ENCODE assay signal across 27 mouse cellular contexts in genomic region chr15:75117481-75117880, GRCm38 (mm10). TPM values are rescaled to one million over a fixed set of nuclear protein-coding genes. Genes with fewer than 3 reads are reported as not detected.
A peak's percentile ranks its signal among the peaks of the same experiment; 100 is the strongest.
DNase-seq lines count a peak whose midpoint lies in the region; ATAC-seq and TF ChIP-seq lines count a peak whose summit lies in the region.
"Not testable (repeated sequence)": the region's sequence is repeated elsewhere in the genome, so short reads cannot be mapped to it uniquely, and the experiment has no call there.
"Had no signal": no experiment of that assay in that cellular context is flagged by ENCODE, and none has a peak within 500 bp of the region (broad histone marks: within the 10 kb centered on the region; RNA-seq: fewer than 3 reads in every experiment).

No protein-coding gene starts in this region.

- peaks cover 25% of the 10 kb centered on the region; the same call in 1 of the 2 replicates for H3K4me1 ChIP-seq in spleen, adult 2 months (ENCODE audit: control insufficient read depth, insufficient read depth, insufficient read length)

- TF ChIP-seq CTCF in spleen, adult 2 months (IDR thresholded peaks at IDR 0.05; ENCODE audit: extremely low read depth, insufficient read depth, insufficient read length, insufficient replicate concordance) = not testable (repeated sequence)

- H3K27ac ChIP-seq in spleen, adult 2 months (ENCODE audit: insufficient read depth, low read length) = peak overlapping the region; percentile 87

- WGBS in spleen, adult 2 months = 65% methylated on average over 5 of the region's 5 CpGs

- peak; percentile 38 for ATAC-seq in megakaryocyte, adult 5-6 weeks (ENCODE audit: poor library complexity, severe bottlenecking)

- DNase-seq in 416B (ENCODE audit: low read depth) = peak; percentile 70
- peak; percentile 67 for DNase-seq in CD4-positive, CD25-positive, alpha-beta regulatory T cell, adult 2 months (ENCODE audit: low read depth, low spot score)
- peak; percentile 63 for DNase-seq in T-cell, adult 2 months (ENCODE audit: low spot score)
- DNase-seq in brain, adult 2 months (ENCODE audit: low read depth, low spot score) = peak; percentile 10
- DNase-seq in induced T-regulatory cell, adult 2 months (ENCODE audit: low read depth) = peak; percentile 80
- not testable (repeated sequence) for DNase-seq in spleen, adult 2 months (ENCODE audit: low read depth in 1 of 2, low spot score in 2 of 2)
- peak; percentile 39 for DNase-seq in thymus, postnatal 14 days

- H3K36me3 ChIP-seq in spleen, adult 2 months (ENCODE audit: control insufficient read depth, insufficient read depth, low read length) = not testable (repeated sequence)

- not testable (repeated sequence) for H3K27me3 ChIP-seq in spleen, adult 2 months (ENCODE audit: control insufficient read depth, insufficient read depth, low read length)

- H3K4me3 ChIP-seq in spleen, adult 2 months (ENCODE audit: extremely low read depth, insufficient read depth, insufficient read length) = not testable (repeated sequence)

- not testable (repeated sequence) for TF ChIP-seq POLR2A in spleen, adult 2 months (IDR thresholded peaks at IDR 0.05; ENCODE audit: low read depth, low read length)

RNA-seq across cellular contexts. Expression of gene Ly6c2, which starts 5.7 kb away (rescaled TPM):
- 9,861 and 10,026 TPM in 2 replicates for total RNA-seq in megakaryocyte, adult 5-6 weeks (2015)
- 3,107 and 3,295 TPM in 2 replicates for total RNA-seq in megakaryocyte, adult 5-6 weeks (2017)
- 193 and 254 TPM in 2 replicates for polyA plus RNA-seq in spleen, adult 2 months (2012; rRNA removed)
- total RNA-seq: ES-E14 had no signal
- polyA plus RNA-seq: embryonic facial prominence, embryonic 11.5 days; forebrain, embryonic 10.5 days; forebrain, embryonic 13.5 days; heart, embryonic 12.5 days; hindbrain, embryonic 10.5 days; hindbrain, embryonic 13.5 days had no signal

RNA-seq across cellular contexts. Expression of gene Ly6g, which starts 37.6 kb away (rescaled TPM):
- total RNA-seq in megakaryocyte, adult 5-6 weeks (2015) = 146 and 232 TPM in 2 replicates
- total RNA-seq in megakaryocyte, adult 5-6 weeks (2017) = 79.2 and 81.9 TPM in 2 replicates
- polyA plus RNA-seq in spleen, adult 2 months (2012; rRNA removed) = 1.7 TPM in 2 replicates
- total RNA-seq: adrenal gland, adult 2 months; adrenal gland, postnatal 14 days; ES-E14; gastrocnemius, adult 18-20 months; gastrocnemius, postnatal 36 days; heart, adult 18-20 months; heart, postnatal 10 days; heart, postnatal 36 days had no signal
- polyA plus RNA-seq: adrenal gland, adult 2 months; embryonic facial prominence, embryonic 11.5 days; embryonic facial prominence, embryonic 14.5 days; forebrain, embryonic 10.5 days; forebrain, embryonic 13.5 days; forebrain, embryonic 16.5 days; heart, embryonic 12.5 days; heart, embryonic 15.5 days; hindbrain, embryonic 10.5 days; hindbrain, embryonic 13.5 days; hindbrain, embryonic 16.5 days; intestine, embryonic 14.5 days had no signal
